Mouse (Mus musculus) embryonic facial prominence, embryonic 15.5 days (tissue): ENCODE measurements around the gene Naa15. TPM values are rescaled to one million over a fixed set of nuclear protein-coding genes. Genes with fewer than 3 reads are reported as not detected.
A peak's percentile ranks its signal among the peaks of the same experiment; 100 is the strongest.
"Not testable (repeated sequence)": the region's sequence is repeated elsewhere in the genome, so short reads cannot be mapped to it uniquely, and the experiment has no call there.

ENCODE experiments used
- ATAC-seq: fragments of 200-750 bp; cut with Nextera tagmentation; 2 replicates; pipeline ENCODE4 v1.8.0; 2017; ENCODE audit warnings: low read depth, moderate TSS enrichment; ENCODE audit not compliant: insufficient number of reproducible peaks, low FRiP score, low TSS enrichment
- H3K27ac ChIP-seq: fragments of 300-500 bp; sonication (generic); replicated peaks from 2 replicates; pipeline ENCODE4 v1.5.1; 2015; ENCODE audit warnings: mild to moderate bottlenecking, inconsistent platforms
- H3K27me3 ChIP-seq: fragments of 300-500 bp; sonication (generic); 2 replicates; pipeline ENCODE4 v1.6.1; 2015; ENCODE audit warnings: inconsistent platforms
- H3K36me3 ChIP-seq: fragments of 300-500 bp; sonication (generic); 2 replicates; pipeline ENCODE4 v1.6.1; 2015; ENCODE audit warnings: mild to moderate bottlenecking, inconsistent platforms
- H3K4me1 ChIP-seq: fragments of 300-500 bp; sonication (generic); 2 replicates; pipeline ENCODE4 v1.6.1; 2015; ENCODE audit warnings: inconsistent platforms
- H3K4me2 ChIP-seq: fragments of 300-500 bp; sonication (generic); replicated peaks from 2 replicates; pipeline ENCODE4 v1.6.1; 2015; ENCODE audit warnings: mild to moderate bottlenecking, inconsistent platforms
- H3K4me3 ChIP-seq: fragments of 300-500 bp; sonication (generic); replicated peaks from 2 replicates; pipeline ENCODE4 v1.5.1; 2015; ENCODE audit warnings: mild to moderate bottlenecking, inconsistent platforms
- H3K9ac ChIP-seq: fragments of 300-500 bp; sonication (generic); 2 replicates; pipeline ENCODE4 v1.6.1; 2015; ENCODE audit warnings: inconsistent platforms
- H3K9me3 ChIP-seq: fragments of 300-500 bp; sonication (generic); replicated peaks from 2 replicates; pipeline ENCODE4 v1.6.1; 2016; ENCODE audit warnings: inconsistent platforms
- WGBS: fragments of 180-500 bp; shearing (Covaris S2); methylation state at CpG from one replicate; pipeline ENCODE4 v1.1.7; 2015; 5-methylcytosine and 5-hydroxymethylcytosine counted together
- polyA plus RNA-seq: library from polyadenylated mRNA; unstranded; fragments of >200 nt; fragmentation: Nextera tagmentation; extraction: Ambion mirVana; gene quantifications from 2 replicates; pipeline ENCODE4 v1.2.1, GENCODE M21; 2015

Gene Naa15
- polyA plus RNA-seq, 1 experiment from 2014 or later = 41.4 TPM

DNA sequence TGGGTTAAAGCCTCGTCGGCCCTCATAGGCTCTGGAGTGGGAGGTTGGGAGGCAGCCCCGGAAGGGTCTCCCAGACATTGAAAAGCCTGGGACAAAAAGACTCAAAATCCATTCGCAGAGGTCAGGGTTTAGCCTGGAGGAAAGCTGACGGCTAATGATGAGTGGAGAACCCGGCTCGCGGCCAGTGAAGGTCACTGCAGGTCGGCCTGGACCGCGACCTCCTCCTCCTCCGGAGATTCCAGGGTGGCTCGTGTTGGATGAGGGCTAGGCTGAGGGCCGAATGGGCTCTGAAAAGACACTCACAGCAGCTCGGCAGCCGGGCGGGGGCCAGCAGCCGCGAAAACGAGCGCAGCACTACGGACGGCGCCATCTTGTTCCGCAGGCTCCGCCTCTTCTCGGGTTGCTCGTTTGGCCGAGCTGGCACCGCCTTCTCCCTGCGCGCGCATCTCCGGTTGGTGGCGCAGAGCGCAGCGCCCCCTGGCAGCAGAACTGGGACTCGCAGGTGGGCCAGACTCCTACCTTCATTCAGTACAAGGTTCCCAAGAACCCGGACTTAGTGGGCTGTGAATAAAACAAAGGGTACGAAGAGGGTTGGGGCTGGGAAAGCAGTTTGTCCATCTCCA, 6.3 kb upstream of the Naa15 start, which contains the start of gene Ndufc1:
Ndufc1 (minus strand) TSS at position 428 of the 623 bp plus-strand sequence.
- H3K27ac ChIP-seq = peak within 1 kb of the TSS; percentile 97
- no peaks in the 10 kb centered on the region for H3K9me3 ChIP-seq
- H3K9ac ChIP-seq = peak within 1 kb of the TSS; percentile 81
- peak within 1 kb of the TSS; percentile 85 for H3K4me3 ChIP-seq
- peak within 1 kb of the TSS; percentile 64 for H3K4me2 ChIP-seq
- no peaks in the 10 kb centered on the region for H3K27me3 ChIP-seq
- ATAC-seq = peak; percentile 90
- under 1% methylated on average over 40 of the region's 40 CpGs for WGBS
- peaks cover 17% of the 10 kb centered on the region; the same call in 1 of the 2 replicates for H3K36me3 ChIP-seq
- H3K4me1 ChIP-seq = peaks cover 7% of the 10 kb centered on the region

DNA sequence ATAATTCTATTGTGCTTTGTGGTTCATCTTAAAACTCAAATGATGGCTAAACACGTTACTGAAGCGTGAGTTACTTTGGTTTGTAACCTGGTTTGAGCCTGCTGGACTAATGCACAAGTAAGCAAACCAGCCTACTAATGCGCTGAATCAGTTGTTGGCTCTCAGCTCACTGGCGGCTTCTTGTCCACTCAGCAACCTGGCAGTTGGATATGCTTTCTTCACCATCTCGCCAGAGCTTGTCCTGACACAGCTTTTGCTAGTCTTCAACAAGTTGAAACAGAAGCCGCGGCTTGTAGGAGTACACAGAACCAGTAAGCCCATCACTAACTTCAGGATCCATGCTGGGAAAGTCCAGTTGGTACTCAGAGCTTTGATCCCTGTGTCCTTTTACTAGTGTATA, 2.5 kb upstream of the Naa15 start:
- H3K9me3 ChIP-seq = no peaks in the 10 kb centered on the region
- WGBS = 84% methylated on average over 7 of the region's 7 CpGs
- no peak overlapping the region for H3K4me2 ChIP-seq
- ATAC-seq = no peak
- H3K27me3 ChIP-seq = no peaks in the 10 kb centered on the region
- H3K36me3 ChIP-seq = no peaks in the 10 kb centered on the region
- H3K9ac ChIP-seq = no peak overlapping the region
- no peak overlapping the region; the same call in 1 of the 2 replicates for H3K27ac ChIP-seq
- H3K4me3 ChIP-seq = no peak overlapping the region
- peaks cover 13% of the 10 kb centered on the region for H3K4me1 ChIP-seq

DNA sequence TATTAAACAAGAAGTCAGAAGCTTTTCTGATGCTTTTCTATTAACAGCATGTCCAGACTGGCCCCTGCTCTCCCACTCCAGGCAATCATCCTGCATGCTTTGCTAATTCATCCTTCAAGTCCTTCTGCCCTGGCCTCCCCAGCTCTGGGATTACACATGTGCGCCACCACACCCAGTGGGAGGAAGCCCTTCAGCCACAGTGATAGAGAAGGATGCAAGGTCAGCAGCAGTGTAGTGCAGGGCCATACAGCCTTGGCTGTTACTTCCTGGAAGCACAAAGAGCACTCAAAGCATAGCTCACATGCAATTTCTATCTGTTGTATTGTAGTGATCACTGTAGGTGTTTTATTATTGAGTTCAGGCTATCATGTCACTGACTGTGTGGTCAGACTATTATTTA, 1.7 kb upstream of the Naa15 start:
- no peak overlapping the region for H3K9ac ChIP-seq
- no peak overlapping the region for H3K4me3 ChIP-seq
- H3K36me3 ChIP-seq = no peaks in the 10 kb centered on the region
- no peaks in the 10 kb centered on the region for H3K27me3 ChIP-seq
- no peak overlapping the region for H3K27ac ChIP-seq
- H3K4me1 ChIP-seq = peaks cover 13% of the 10 kb centered on the region
- no peak for ATAC-seq
- no peak overlapping the region for H3K4me2 ChIP-seq
- no peaks in the 10 kb centered on the region for H3K9me3 ChIP-seq
- WGBS = 61% methylated on average over 1 of the region's 1 CpGs

DNA sequence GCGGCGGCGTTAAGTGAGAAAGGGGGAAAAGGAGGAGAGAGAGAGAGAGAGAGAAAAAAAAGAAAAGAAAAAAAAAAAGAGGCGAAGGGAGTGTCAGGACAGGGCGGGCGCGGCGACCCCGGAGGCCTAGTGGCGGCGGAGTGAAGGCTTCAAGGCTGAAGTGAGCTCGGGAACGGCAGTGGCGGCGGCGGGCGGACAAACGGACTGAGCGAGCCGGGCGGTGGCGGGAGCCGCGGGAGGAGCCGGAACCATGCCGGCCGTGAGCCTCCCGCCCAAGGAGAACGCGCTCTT, 1.1 kb downstream of the Naa15 start:
- WGBS = under 1% methylated on average over 30 of the region's 30 CpGs
- ATAC-seq = peak; percentile 56; the same call in 1 of the 2 replicates
- H3K4me1 ChIP-seq = peaks cover 16% of the 10 kb centered on the region
- peak overlapping the region; percentile 98 for H3K4me3 ChIP-seq
- H3K9me3 ChIP-seq = no peaks in the 10 kb centered on the region
- H3K36me3 ChIP-seq = no peaks in the 10 kb centered on the region
- H3K27me3 ChIP-seq = no peaks in the 10 kb centered on the region
- peak overlapping the region; percentile 93 for H3K9ac ChIP-seq
- H3K27ac ChIP-seq = peak overlapping the region; percentile 92
- peak overlapping the region; percentile 55 for H3K4me2 ChIP-seq

DNA sequence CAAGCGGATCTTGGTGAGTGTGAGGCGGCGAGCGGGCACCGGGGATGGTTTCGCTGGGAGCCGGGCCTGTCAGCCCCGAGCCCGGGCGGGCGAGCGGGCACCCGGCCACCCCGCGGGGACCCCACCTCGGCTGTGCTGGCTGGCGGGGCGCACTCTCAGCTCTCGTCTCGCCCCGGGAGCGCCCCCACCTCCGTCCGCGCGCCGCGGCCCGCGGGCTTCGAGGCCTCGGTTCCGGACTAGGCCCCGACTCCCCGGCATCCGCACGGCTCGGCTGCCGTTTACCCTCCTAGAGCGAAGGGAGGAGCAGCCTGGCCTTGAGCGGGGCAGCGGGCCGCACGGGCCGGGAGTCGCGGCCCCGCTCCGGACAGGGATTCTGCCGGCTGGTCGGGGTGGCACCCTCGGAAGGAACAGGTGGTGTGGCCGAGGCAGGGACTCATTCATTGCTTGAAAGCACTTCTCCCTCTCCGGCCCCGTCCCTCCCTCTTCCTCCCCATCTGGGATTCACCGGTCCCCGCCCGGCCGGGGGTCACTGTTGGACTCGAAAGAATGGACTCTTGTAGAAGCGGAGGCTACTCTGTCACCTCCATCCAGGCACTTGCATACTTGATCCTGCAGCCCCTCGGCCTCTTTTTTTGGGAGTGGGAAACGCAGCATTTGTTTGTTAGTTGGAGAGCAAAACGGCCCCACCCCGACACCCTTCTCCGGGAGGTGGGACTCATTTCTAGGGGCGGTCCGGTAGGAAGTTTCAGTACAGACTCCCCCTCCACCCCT, 1.6 kb downstream of the Naa15 start:
- Histone ChIP-seq H3K27ac (peak overlapping the region; percentile 92), H3K4me1 (peaks cover 16% of the 10 kb centered on the region), H3K9ac (peak overlapping the region; percentile 93), H3K9me3 (no peaks in the 10 kb centered on the region), H3K27me3 (no peaks in the 10 kb centered on the region), H3K36me3 (no peaks in the 10 kb centered on the region), H3K4me2 (peak overlapping the region; percentile 55), H3K4me3 (peak overlapping the region; percentile 98)
- WGBS = under 1% methylated on average over 57 of the region's 68 CpGs
- peak; percentile 48 for ATAC-seq

DNA sequence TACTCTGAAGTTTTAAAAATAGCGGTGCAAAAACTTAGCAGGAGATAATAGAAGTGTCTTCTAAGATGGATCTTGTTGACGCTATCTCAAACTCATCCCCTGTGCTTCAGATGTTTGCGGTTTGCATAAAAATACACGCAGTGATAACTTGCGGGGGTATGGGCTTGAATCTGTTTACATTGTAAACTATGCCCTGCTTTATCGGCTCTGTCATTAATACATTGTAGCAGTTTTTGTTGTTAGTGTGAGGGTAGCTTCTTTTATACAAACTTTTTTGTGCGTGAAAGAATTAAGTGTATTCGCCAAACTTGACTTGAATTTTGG, 2.1 kb downstream of the Naa15 start:
- Histone ChIP-seq H3K27ac (peak overlapping the region; percentile 92), H3K27me3 (no peaks in the 10 kb centered on the region), H3K9me3 (no peaks in the 10 kb centered on the region), H3K9ac (peak overlapping the region; percentile 93), H3K36me3 (no peaks in the 10 kb centered on the region), H3K4me2 (peak overlapping the region; percentile 55), H3K4me3 (peak overlapping the region; percentile 98), H3K4me1 (peaks cover 16% of the 10 kb centered on the region)
- WGBS = 8% methylated on average over 8 of the region's 8 CpGs
- no peak for ATAC-seq

DNA sequence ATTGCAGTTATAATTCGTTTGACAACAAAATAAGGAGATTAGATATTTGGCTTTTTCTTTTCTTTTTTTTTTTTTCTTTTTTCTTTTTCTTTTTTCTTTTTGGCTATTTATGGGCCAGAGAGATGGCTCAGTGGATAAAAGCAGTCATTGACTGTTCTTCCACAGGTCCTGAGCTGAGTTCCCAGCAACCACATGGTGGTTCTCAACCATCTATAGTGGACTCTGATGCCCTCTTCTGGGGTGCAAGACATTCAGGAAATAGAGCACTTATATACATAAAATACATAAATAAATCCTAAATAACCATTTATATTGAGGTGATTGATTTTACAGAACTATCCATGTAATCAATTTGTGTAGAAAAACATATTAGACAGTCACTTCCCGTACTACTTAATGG, 2.5 kb downstream of the Naa15 start:
- Histone ChIP-seq H3K27ac (0 out of 2 replicates have a peak overlapping the region, but pooled peaks have one; percentile 92), H3K4me3 (peak overlapping the region; percentile 98), H3K36me3 (no peaks in the 10 kb centered on the region), H3K9me3 (no peaks in the 10 kb centered on the region), H3K9ac (no peak overlapping the region), H3K27me3 (no peaks in the 10 kb centered on the region), H3K4me2 (peak overlapping the region; percentile 55), H3K4me1 (peaks cover 16% of the 10 kb centered on the region)
- no peak for ATAC-seq
- WGBS = 52% methylated on average over 2 of the region's 2 CpGs

DNA sequence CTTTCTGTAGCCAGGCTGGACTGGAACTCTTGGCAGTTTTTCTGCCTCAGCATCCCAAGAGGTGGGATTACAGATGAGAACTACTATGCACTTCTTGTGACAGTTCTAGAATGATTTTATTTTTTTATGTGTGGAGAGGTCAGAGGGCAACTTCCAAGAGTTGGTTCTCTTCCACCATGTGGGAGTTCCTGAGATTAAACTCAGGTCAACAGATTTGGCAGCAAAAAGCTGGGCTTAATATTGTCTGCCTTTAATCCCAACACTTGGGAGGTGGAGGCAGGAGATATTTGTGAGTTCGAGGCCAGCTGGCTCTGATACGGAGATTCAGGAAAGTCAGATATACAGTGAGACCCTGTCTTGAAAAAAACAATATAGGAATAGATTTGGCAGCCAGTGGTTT, 3.0 kb downstream of the Naa15 start:
- H3K9me3 ChIP-seq = no peaks in the 10 kb centered on the region
- no peaks in the 10 kb centered on the region for H3K36me3 ChIP-seq
- H3K4me2 ChIP-seq = peak overlapping the region; percentile 55; the same call in 1 of the 2 replicates
- 61% methylated on average over 2 of the region's 2 CpGs for WGBS
- no peak overlapping the region for H3K9ac ChIP-seq
- ATAC-seq = no peak
- no peaks in the 10 kb centered on the region for H3K27me3 ChIP-seq
- H3K4me3 ChIP-seq = peak overlapping the region; percentile 98; the same call in 1 of the 2 replicates
- peaks cover 16% of the 10 kb centered on the region for H3K4me1 ChIP-seq
- no peak overlapping the region for H3K27ac ChIP-seq

DNA sequence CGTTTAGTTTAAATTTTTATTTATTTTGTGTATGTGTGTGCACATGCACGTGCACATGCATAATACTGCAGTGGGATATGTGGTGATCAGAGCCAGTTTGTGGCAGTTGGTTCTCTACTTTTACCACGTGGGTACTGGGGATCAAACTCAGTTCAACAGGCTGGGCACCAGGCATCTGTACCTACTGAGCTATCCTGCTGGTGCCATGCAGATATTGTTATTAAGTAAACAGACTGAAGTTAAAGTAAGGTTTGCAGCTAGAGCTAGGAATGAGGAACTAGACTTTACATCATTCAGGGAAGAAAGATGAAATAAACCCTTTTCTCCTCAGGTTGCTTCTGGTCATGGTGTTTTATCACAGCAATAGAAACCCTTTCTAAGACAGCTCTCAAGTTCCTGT, 7.0 kb downstream of the Naa15 start:
- no peak overlapping the region for H3K4me2 ChIP-seq
- H3K36me3 ChIP-seq = no peaks in the 10 kb centered on the region
- H3K27ac ChIP-seq = no peak overlapping the region
- ATAC-seq = no peak
- no peaks in the 10 kb centered on the region for H3K27me3 ChIP-seq
- no peak overlapping the region for H3K9ac ChIP-seq
- 77% methylated on average over 3 of the region's 3 CpGs for WGBS
- no peak overlapping the region for H3K4me3 ChIP-seq
- H3K9me3 ChIP-seq = no peaks in the 10 kb centered on the region
- peaks cover 7% of the 10 kb centered on the region for H3K4me1 ChIP-seq

DNA sequence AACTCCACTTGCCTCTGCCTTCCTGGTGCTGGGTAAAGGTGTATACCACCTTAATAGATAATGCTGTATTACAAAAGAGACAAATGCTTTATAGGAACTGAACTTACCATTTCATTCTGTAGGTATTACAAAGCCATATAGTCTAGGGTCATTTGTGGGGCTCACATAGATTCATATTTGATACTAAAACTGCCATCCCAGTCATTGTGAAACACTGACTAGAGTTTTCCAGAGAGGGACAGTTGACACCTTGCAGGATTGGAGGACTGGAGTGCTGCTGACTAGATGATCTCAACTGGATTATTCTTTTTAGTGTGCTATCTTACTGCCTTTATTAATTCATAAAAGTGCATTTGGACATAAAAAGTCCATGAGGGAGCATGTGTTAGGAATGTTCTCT, 10.4 kb downstream of the Naa15 start:
- Histone ChIP-seq H3K27ac (no peak overlapping the region), H3K4me1 (no peaks in the 10 kb centered on the region), H3K36me3 (no peaks in the 10 kb centered on the region), H3K27me3 (no peaks in the 10 kb centered on the region), H3K4me2 (no peak overlapping the region), H3K9me3 (no peaks in the 10 kb centered on the region), H3K4me3 (no peak overlapping the region), H3K9ac (no peak overlapping the region)
- no peak for ATAC-seq

DNA sequence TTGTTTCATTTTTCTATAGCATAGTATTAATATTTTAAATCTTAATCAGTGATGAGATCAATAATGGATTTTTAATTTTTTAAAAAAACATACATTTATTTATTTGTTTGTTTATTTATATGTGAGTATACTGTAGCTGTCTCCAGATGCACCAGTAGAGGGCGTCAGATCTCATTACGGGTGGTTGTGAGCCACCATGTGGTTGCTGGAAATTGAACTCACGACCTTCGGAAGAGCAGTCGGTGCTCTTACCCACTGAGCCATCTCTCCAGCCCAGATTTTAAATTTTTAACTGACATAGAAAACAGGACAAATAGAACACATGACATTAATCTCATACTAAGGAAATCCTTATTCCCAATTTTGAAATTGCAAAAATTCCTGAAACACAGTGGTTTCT, 19.4 kb downstream of the Naa15 start:
- H3K4me3 ChIP-seq, H3K27ac ChIP-seq: not testable (repeated sequence)

More for the DNA sequence above, 19.4 kb downstream of the Naa15 start:
- WGBS = 85% methylated on average over 5 of the region's 5 CpGs
- not testable (repeated sequence) for H3K9ac ChIP-seq, H3K9me3 ChIP-seq, H3K4me2 ChIP-seq, H3K27me3 ChIP-seq, ATAC-seq, H3K36me3 ChIP-seq, H3K4me1 ChIP-seq
